Mouse (Mus musculus) heart, embryonic 11.5 days (tissue): Measurements from ENCODE around the gene Usp36. TPM values are rescaled to one million over a fixed set of nuclear protein-coding genes. Genes with fewer than 3 reads are reported as not detected.

ENCODE experiments used
- polyA plus RNA-seq: library from polyadenylated mRNA; unstranded; fragments of >200 nt; fragmentation: Nextera tagmentation; extraction: Ambion mirVana; gene quantifications from 2 replicates; pipeline ENCODE4 v1.2.1, GENCODE M21; 2014

The Usp36 gene
- polyA plus RNA-seq, 1 experiment from 2014 or later, result 11.1 TPM

Other genes with a start within 250 kb of the Usp36 start
- 0.04 and 0.20 TPM in 2 replicates for gene Dnah17, start 159.6 kb downstream of the Usp36 start, polyA plus RNA-seq
- gene Cyth1, start 41.7 kb downstream of the Usp36 start, polyA plus RNA-seq, result 10.6 and 12.7 TPM in 2 replicates
- 0.18 and 0.31 TPM in 2 replicates for gene Cep295nl, start 52.3 kb upstream of the Usp36 start, polyA plus RNA-seq
- gene Timp2, start 65.5 kb upstream of the Usp36 start, polyA plus RNA-seq, result 46.0 and 50.8 TPM in 2 replicates
- 3.1 and 3.8 TPM in 2 replicates for gene Lgals3bp, start 111.8 kb upstream of the Usp36 start, polyA plus RNA-seq
- 16.0 and 17.1 TPM in 2 replicates for gene Cant1, start 128.8 kb upstream of the Usp36 start, polyA plus RNA-seq
- 2.7 and 4.2 TPM in 2 replicates for gene C1qtnf1, start 138.0 kb upstream of the Usp36 start, polyA plus RNA-seq
- 3.9 and 4.3 TPM in 2 replicates for gene Engase, start 186.6 kb upstream of the Usp36 start, polyA plus RNA-seq